Mouse (Mus musculus): ENCODE measurements around the gene Actrt1. TPM values are rescaled to one million over a fixed set of nuclear protein-coding genes. Genes with fewer than 3 reads are reported as not detected.

Actrt1 gene
- total RNA-seq (2015) (not detected in 2 replicates), total RNA-seq (2017) (not detected in 2 replicates)

GRCm38 (mm10) chrX:46328707-46329106 is at the start of gene Actrt1:
Gene Actrt1 (plus strand): TSS chrX:46329007.
- ATAC-seq (replicated peaks; ENCODE audit: poor library complexity): no peak

- no peak for ATAC-seq (replicated peaks; ENCODE audit: poor library complexity)
Measured at GRCm38 (mm10) chrX:46331463-46332115, 2.8 kb downstream of the Actrt1 start.

Data from megakaryocyte progenitor cell, adult 5-6 weeks (primary cell).